Mouse (Mus musculus) spleen, adult 2 months (tissue): ENCODE results near the gene Trh. TPM values are rescaled to one million over a fixed set of nuclear protein-coding genes. Genes with fewer than 3 reads are reported as not detected.

Experiments used
- DNase-seq, 2 experiments: peaks; one replicate each; pipeline versions ENCODE4 v3.0.0 to v3.0.0-alpha.2; 2012 to 2021; ENCODE audit warnings: low spot score in 2 of 2, low read depth in 1 of 2
- H3K27ac ChIP-seq: fragments of 200-500 bp; 2 replicates; pipeline ENCODE4 v1.5.1; 2012; ENCODE audit warnings: low read length, inconsistent platforms; ENCODE audit not compliant: insufficient read depth
- H3K27me3 ChIP-seq: fragments of 200-500 bp; 2 replicates; pipeline ENCODE4 v1.6.1; 2012; ENCODE audit warnings: mild to moderate bottlenecking, moderate library complexity, low read length, inconsistent platforms; ENCODE audit not compliant: control insufficient read depth, insufficient read depth
- H3K36me3 ChIP-seq: fragments of 200-500 bp; 2 replicates; pipeline ENCODE4 v1.6.1; 2012; ENCODE audit warnings: mild to moderate bottlenecking, low read length, inconsistent platforms; ENCODE audit not compliant: control insufficient read depth, insufficient read depth
- H3K4me1 ChIP-seq: fragments of 200-500 bp; 2 replicates; pipeline ENCODE4 v1.6.1; 2011; ENCODE audit warnings: inconsistent platforms; ENCODE audit not compliant: control insufficient read depth, insufficient read depth, insufficient read length
- H3K4me3 ChIP-seq: fragments of 200-500 bp; 2 replicates; pipeline ENCODE4 v1.5.1; 2011; ENCODE audit warnings: mild to moderate bottlenecking, inconsistent platforms; ENCODE audit not compliant: insufficient read depth, insufficient read length; ENCODE audit errors: extremely low read depth
- CTCF ChIP-seq: fragments of 200-500 bp; IDR thresholded peaks from 2 replicates; pipeline ENCODE4 v1.5.1; 2011; ENCODE audit warnings: mild to moderate bottlenecking, inconsistent platforms; ENCODE audit not compliant: insufficient read depth, insufficient read length, insufficient replicate concordance; ENCODE audit errors: extremely low read depth
- POLR2A ChIP-seq: fragments of 200-500 bp; IDR thresholded peaks from 2 replicates; pipeline ENCODE4 v1.6.1; 2011; ENCODE audit warnings: low read depth, low read length, inconsistent platforms
- WGBS: fragments of 180-500 bp; shearing (Covaris S2); methylation state at CpG from one replicate; pipeline ENCODE4 v1.1.7; 2018; 5-methylcytosine and 5-hydroxymethylcytosine counted together
- polyA plus RNA-seq: library from polyadenylated mRNA; depleted of rRNA; stranded (reverse); fragments of >200 nt; gene quantifications from 2 replicates; pipeline ENCODE4 v1.2.3, GENCODE M21; 2012; rRNA removed

The Trh gene
- polyA plus RNA-seq, 1 experiment, result not detected

- 79% methylated on average over 1 of the region's 1 CpGs for WGBS
- Histone ChIP-seq H3K27me3 (no peaks in the 10 kb centered on the region), H3K4me3 (no peak overlapping the region), H3K4me1 (no peaks in the 10 kb centered on the region), H3K27ac (no peak overlapping the region), H3K36me3 (no peaks in the 10 kb centered on the region)
- DNase-seq, result no peak
- no peak for TF ChIP-seq CTCF
- TF ChIP-seq POLR2A, result no peak
These were observed 19.5 kb downstream of the Trh start for GRCm38 (mm10) chr6:92224981-92225380.

GRCm38 (mm10) chr6:92222021-92222420 is 22.4 kb downstream of the Trh start:
- H3K4me1 ChIP-seq, result no peaks in the 10 kb centered on the region
- no peak overlapping the region for H3K4me3 ChIP-seq
- no peaks in the 10 kb centered on the region for H3K27me3 ChIP-seq
- no peaks in the 10 kb centered on the region for H3K36me3 ChIP-seq
- TF ChIP-seq POLR2A (no peak), CTCF (no peak)
- no peak overlapping the region for H3K27ac ChIP-seq
- no peak for DNase-seq
- 83% methylated on average over 3 of the region's 3 CpGs for WGBS

- H3K4me1 ChIP-seq, result no peaks in the 10 kb centered on the region
- H3K27me3 ChIP-seq, result no peaks in the 10 kb centered on the region
- no peak overlapping the region for H3K27ac ChIP-seq
- 84% methylated on average over 6 of the region's 6 CpGs for WGBS
- TF ChIP-seq POLR2A, result no peak
- no peak for TF ChIP-seq CTCF
- DNase-seq, result no peak
- H3K36me3 ChIP-seq, result no peaks in the 10 kb centered on the region
- H3K4me3 ChIP-seq, result no peak overlapping the region
These were observed 22.8 kb downstream of the Trh start for GRCm38 (mm10) chr6:92221604-92222003.

GRCm38 (mm10) chr6:92219445-92219844 is 25.0 kb downstream of the Trh start:
- WGBS, result 47% methylated on average over 3 of the region's 3 CpGs
- TF ChIP-seq POLR2A (no peak), CTCF (peak; percentile 19; the same call in 1 of the 2 replicates)
- Histone ChIP-seq H3K4me3 (no peak overlapping the region), H3K27ac (no peak overlapping the region), H3K36me3 (no peaks in the 10 kb centered on the region), H3K4me1 (no peaks in the 10 kb centered on the region), H3K27me3 (no peaks in the 10 kb centered on the region)
- DNase-seq, result peak; percentile 13 to 17

GRCm38 (mm10) chr6:92214773-92215449 is 29.5 kb downstream of the Trh start, which contains the start of gene Rbsn:
Gene Rbsn (minus strand): TSS chr6:92214925.
- Histone ChIP-seq H3K36me3 (peaks cover 3% of the 10 kb centered on the region; the same call in 1 of the 2 replicates), H3K4me1 (peaks cover 6% of the 10 kb centered on the region; the same call in 1 of the 2 replicates), H3K27me3 (no peaks in the 10 kb centered on the region), H3K4me3 (peak within 1 kb of the TSS; percentile 100), H3K27ac (peak within 1 kb of the TSS; percentile 69)
- 11% methylated on average over 35 of the region's 35 CpGs for WGBS
- DNase-seq, result peak; percentile 84 to 93
- TF ChIP-seq CTCF, result no peak
- TF ChIP-seq POLR2A, result peak; percentile 36

- Histone ChIP-seq H3K27ac (peak overlapping the region; percentile 69), H3K36me3 (peaks cover 5% of the 10 kb centered on the region; the same call in 1 of the 2 replicates), H3K27me3 (no peaks in the 10 kb centered on the region), H3K4me3 (peak overlapping the region; percentile 100), H3K4me1 (peaks cover 6% of the 10 kb centered on the region; the same call in 1 of the 2 replicates)
- no peak for TF ChIP-seq CTCF
- TF ChIP-seq POLR2A, result no peak
- WGBS, result under 1% methylated on average over 48 of the region's 48 CpGs
- peak in 1 of 2 experiments; percentile 7 for DNase-seq
These were observed 30.2 kb downstream of the Trh start for GRCm38 (mm10) chr6:92214055-92214772.

- H3K4me3 ChIP-seq, result no peak overlapping the region
These were observed 45.0 kb downstream of the Trh start for GRCm38 (mm10) chr6:92199414-92199813.

More at GRCm38 (mm10) chr6:92199414-92199813, 45.0 kb downstream of the Trh start:
- H3K27ac ChIP-seq, result no peak overlapping the region
- TF ChIP-seq CTCF (no peak), POLR2A (no peak)
- no peak for DNase-seq
- H3K36me3 ChIP-seq, result peaks cover 39% of the 10 kb centered on the region
- WGBS, result 93% methylated on average over 8 of the region's 8 CpGs
- no peaks in the 10 kb centered on the region for H3K27me3 ChIP-seq
- no peaks in the 10 kb centered on the region for H3K4me1 ChIP-seq

Other genes starting within 250 kb of the Trh start
- 14.3 and 20.5 TPM in 2 replicates for gene Nr2c2, start 153.3 kb downstream of the Trh start, polyA plus RNA-seq
- gene Mrps25, start 60.6 kb downstream of the Trh start, polyA plus RNA-seq, result 4.4 and 5.9 TPM in 2 replicates
- 5.2 and 5.4 TPM in 2 replicates for gene Rbsn, start 29.7 kb downstream of the Trh start, polyA plus RNA-seq